ENCODE assay signal across 7 mouse cellular contexts in the genomic region with DNA sequence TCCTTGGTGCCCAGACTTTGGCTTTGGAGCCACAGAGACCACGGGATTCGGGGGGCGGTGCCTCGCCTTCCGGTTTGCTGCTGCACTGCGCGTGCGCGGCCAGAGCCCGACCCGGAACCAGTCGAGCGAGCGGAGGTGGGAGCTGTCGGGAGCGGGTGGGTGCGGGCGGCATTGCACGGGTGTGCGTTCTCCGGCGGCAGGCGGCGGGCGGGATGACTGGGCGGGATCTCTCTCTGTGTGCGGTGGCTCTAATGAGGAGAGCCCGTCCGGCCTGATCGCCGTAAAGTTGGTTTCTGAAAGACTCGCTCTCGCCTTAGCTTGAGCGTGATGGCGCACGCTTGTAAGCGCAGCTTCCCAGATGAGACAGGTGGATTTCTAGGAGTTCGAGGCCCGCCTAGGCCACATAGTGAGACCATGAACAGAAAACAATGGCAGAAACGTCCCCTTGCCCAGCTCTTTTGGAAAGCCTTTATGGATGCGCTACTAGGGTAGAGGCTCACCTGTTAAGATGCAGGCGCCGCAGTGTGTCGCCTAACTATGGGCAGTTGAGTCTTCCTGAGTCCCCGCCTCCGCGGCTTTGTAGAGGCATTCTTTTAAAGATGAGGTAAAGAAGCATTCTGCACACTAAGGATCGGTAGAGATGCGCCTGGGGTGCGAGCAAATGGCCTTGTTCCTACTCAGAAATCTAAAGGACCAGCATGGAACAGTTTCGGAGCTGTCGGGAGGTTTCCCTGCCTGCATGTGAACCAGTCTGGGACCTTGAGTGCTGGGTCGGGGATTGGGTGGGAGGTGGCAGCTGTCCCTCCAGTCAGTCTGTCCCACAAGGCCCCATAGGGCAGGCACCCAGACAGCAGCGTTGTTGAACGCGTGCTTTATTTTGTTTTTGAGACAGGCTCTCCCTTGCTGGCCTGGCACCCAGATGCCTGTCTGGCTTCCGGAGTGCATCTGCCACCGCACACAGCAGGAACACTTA. TPM values are rescaled to one million over a fixed set of nuclear protein-coding genes. Genes with fewer than 3 reads are reported as not detected.
DNase-seq lines count a peak whose midpoint lies in the region; ATAC-seq lines count a peak whose summit lies in the region.

A gene (plus strand): TSS at position 108 of the 973 bp plus-strand sequence.

- DNase-seq in adrenal gland, postnatal 14 days = peak; percentile 97
- peak; percentile 90 for DNase-seq in embryonic facial prominence, embryonic 11.5 days (ENCODE audit: low spot score)
- DNase-seq in heart, adult 11 months = peak; percentile 99
- DNase-seq in kidney, adult 18-20 months = peak; percentile 97
- peak; percentile 95 for DNase-seq in limb, embryonic 11.5 days (ENCODE audit: low spot score)
- DNase-seq in midbrain, embryonic 14.5 days = peak; percentile 96
- peak; percentile 82 to 92 for DNase-seq in spleen, adult 18-20 months

- H3K9ac ChIP-seq in embryonic facial prominence, embryonic 11.5 days (replicated peaks; ENCODE audit: low read length) = peak within 1 kb of the TSS; percentile 77
- peak within 1 kb of the TSS; percentile 73 for H3K9ac ChIP-seq in limb, embryonic 11.5 days (ENCODE audit: low read length)
- peak within 1 kb of the TSS; percentile 80 for H3K9ac ChIP-seq in midbrain, embryonic 14.5 days (replicated peaks; ENCODE audit: low read length)

- H3K4me2 ChIP-seq in embryonic facial prominence, embryonic 11.5 days (ENCODE audit: low read depth, low read length) = peak within 1 kb of the TSS; percentile 93
- peak within 1 kb of the TSS; percentile 53 for H3K4me2 ChIP-seq in limb, embryonic 11.5 days (ENCODE audit: low read depth, severe bottlenecking)
- H3K4me2 ChIP-seq in midbrain, embryonic 14.5 days (ENCODE audit: low read length) = peak within 1 kb of the TSS; percentile 91

- H3K36me3 ChIP-seq in embryonic facial prominence, embryonic 11.5 days (replicated peaks; ENCODE audit: control insufficient read depth, insufficient read depth, low read depth, low read length) = no peaks in the 10 kb centered on the region; the same call in 1 of the 2 replicates
- H3K36me3 ChIP-seq in limb, embryonic 11.5 days (ENCODE audit: control insufficient read depth, insufficient read depth, low read length) = no peaks in the 10 kb centered on the region
- H3K36me3 ChIP-seq in midbrain, embryonic 14.5 days (ENCODE audit: control insufficient read depth, insufficient read depth, low read length) = peaks cover 22% of the 10 kb centered on the region

- peak; percentile 94 for ATAC-seq in embryonic facial prominence, embryonic 11.5 days (replicated peaks; ENCODE audit: insufficient number of reproducible peaks, low FRiP score, low TSS enrichment, low read depth)
- ATAC-seq in limb, embryonic 11.5 days (ENCODE audit: insufficient number of reproducible peaks, low FRiP score, low TSS enrichment, low read depth) = peak; percentile 93
- ATAC-seq in midbrain, embryonic 14.5 days (ENCODE audit: low FRiP score, low TSS enrichment) = peak; percentile 95

- H3K9me3 ChIP-seq in embryonic facial prominence, embryonic 11.5 days (replicated peaks; ENCODE audit: control insufficient read depth, low read length) = no peaks in the 10 kb centered on the region
- H3K9me3 ChIP-seq in limb, embryonic 11.5 days (ENCODE audit: control insufficient read depth, low read length) = no peaks in the 10 kb centered on the region
- H3K9me3 ChIP-seq in midbrain, embryonic 14.5 days (ENCODE audit: control insufficient read depth, low read length) = no peaks in the 10 kb centered on the region

- no peaks in the 10 kb centered on the region for H3K4me1 ChIP-seq in embryonic facial prominence, embryonic 11.5 days (ENCODE audit: control insufficient read depth, insufficient read depth, low read length)
- H3K4me1 ChIP-seq in limb, embryonic 11.5 days (ENCODE audit: control insufficient read depth, insufficient read depth, low read length) = peaks cover 6% of the 10 kb centered on the region; the same call in 1 of the 2 replicates
- H3K4me1 ChIP-seq in midbrain, embryonic 14.5 days (ENCODE audit: control insufficient read depth, insufficient read depth, low read length) = 0 out of 2 replicates have a peak, but pooled peaks cover 8% of the 10 kb centered on the region

- WGBS in embryonic facial prominence, embryonic 11.5 days = 6% methylated on average over 56 of the region's 58 CpGs
- WGBS in limb, embryonic 11.5 days = 7% methylated on average over 58 of the region's 58 CpGs
- WGBS in midbrain, embryonic 14.5 days = 4% methylated on average over 58 of the region's 58 CpGs

- peak within 1 kb of the TSS; percentile 75 for H3K4me3 ChIP-seq in embryonic facial prominence, embryonic 11.5 days (ENCODE audit: low read depth, low read length)
- peak within 1 kb of the TSS; percentile 73 for H3K4me3 ChIP-seq in limb, embryonic 11.5 days (ENCODE audit: low read depth, low read length)
- H3K4me3 ChIP-seq in midbrain, embryonic 14.5 days (replicated peaks; ENCODE audit: low read depth, low read length) = peak within 1 kb of the TSS; percentile 65

- H3K27ac ChIP-seq in embryonic facial prominence, embryonic 11.5 days (replicated peaks; ENCODE audit: low read depth, low read length) = peak within 1 kb of the TSS; percentile 28; the same call in 1 of the 2 replicates
- H3K27ac ChIP-seq in limb, embryonic 11.5 days (replicated peaks; ENCODE audit: low read depth, low read length) = no peak within 1 kb of the TSS
- H3K27ac ChIP-seq in midbrain, embryonic 14.5 days (replicated peaks; ENCODE audit: low read depth, low read length) = peak within 1 kb of the TSS; percentile 89

- no peaks in the 10 kb centered on the region for H3K27me3 ChIP-seq in embryonic facial prominence, embryonic 11.5 days (ENCODE audit: control insufficient read depth, insufficient read depth, low read length)
- H3K27me3 ChIP-seq in limb, embryonic 11.5 days (ENCODE audit: control insufficient read depth, insufficient read depth, low read length) = no peaks in the 10 kb centered on the region
- no peaks in the 10 kb centered on the region for H3K27me3 ChIP-seq in midbrain, embryonic 14.5 days (ENCODE audit: control insufficient read depth, insufficient read depth, low read length)

RNA-seq across cellular contexts. Expression of the gene that starts here (rescaled TPM):
- 14.6 and 17.9 TPM in 2 replicates for total RNA-seq in adrenal gland, postnatal 14 days (2021)
- 25.5 and 28.1 TPM in 2 replicates for polyA plus RNA-seq in embryonic facial prominence, embryonic 11.5 days (2014; fragmentation: Nextera tagmentation; extraction: Ambion mirVana)
- 28.2 and 29.4 TPM in 2 replicates for polyA plus RNA-seq in limb, embryonic 11.5 days (2014; fragmentation: Nextera tagmentation; extraction: Ambion mirVana)
- polyA plus RNA-seq in midbrain, embryonic 14.5 days (2014; fragmentation: Nextera tagmentation; extraction: Ambion mirVana) = 32.2 and 35.4 TPM in 2 replicates
